Mouse (Mus musculus): Measurements from ENCODE around the gene Ddx25. TPM values are rescaled to one million over a fixed set of nuclear protein-coding genes. Genes with fewer than 3 reads are reported as not detected.

The Ddx25 gene
- polyA plus RNA-seq, 1 experiment from 2014 or later: 2.5 TPM

- ATAC-seq (replicated peaks; ENCODE audit: insufficient number of reproducible peaks, low FRiP score, low TSS enrichment): peak; percentile 22; the same call in 1 of the 2 replicates
- Histone ChIP-seq H3K36me3 (ENCODE audit: control insufficient read depth, insufficient read depth, low read length) (no peaks in the 10 kb centered on the region), H3K9me3 (replicated peaks; ENCODE audit: control insufficient read depth, low read length) (no peaks in the 10 kb centered on the region), H3K4me2 (no peak overlapping the region), H3K4me3 (ENCODE audit: low read depth, low read length) (no peak overlapping the region), H3K9ac (ENCODE audit: low read depth, low read length) (no peak overlapping the region), H3K4me1 (ENCODE audit: control insufficient read depth, insufficient read depth, low read length) (peaks cover 6% of the 10 kb centered on the region; the same call in 1 of the 2 replicates), H3K27ac (ENCODE audit: low read depth, low read length) (no peak overlapping the region), H3K27me3 (ENCODE audit: control insufficient read depth, insufficient read depth, low read length) (no peaks in the 10 kb centered on the region)
- WGBS (ENCODE audit: insufficient replicate concordance): 7% methylated on average over 2 of the region's 2 CpGs
Measured at GRCm38 (mm10) chr9:35535110-35535509, 23.2 kb downstream of the Ddx25 start.

DNA sequence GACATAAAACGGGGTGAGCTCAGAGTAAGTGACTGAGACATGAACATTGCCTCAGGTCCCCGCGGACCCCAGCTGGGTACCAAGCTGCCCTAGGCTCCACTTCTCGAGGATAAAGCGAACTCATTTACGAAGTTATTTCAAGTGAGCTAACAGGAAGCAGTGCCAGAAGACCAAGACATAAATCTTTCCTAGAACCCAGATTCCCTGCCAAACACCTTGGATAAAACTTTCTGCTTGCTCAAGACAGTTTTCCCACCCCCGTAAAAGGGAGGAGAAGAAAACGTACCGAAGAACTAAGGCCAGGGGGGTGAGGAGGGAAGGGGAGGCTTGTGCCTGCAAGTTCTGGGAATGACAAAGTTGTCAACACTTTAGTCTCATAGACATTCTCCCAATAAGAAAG lies 25.1 kb downstream of the Ddx25 start:
- Histone ChIP-seq H3K9ac (ENCODE audit: low read depth, low read length) (no peak overlapping the region), H3K9me3 (replicated peaks; ENCODE audit: control insufficient read depth, low read length) (no peaks in the 10 kb centered on the region), H3K27me3 (ENCODE audit: control insufficient read depth, insufficient read depth, low read length) (no peaks in the 10 kb centered on the region), H3K4me1 (ENCODE audit: control insufficient read depth, insufficient read depth, low read length) (peaks cover 8% of the 10 kb centered on the region; the same call in 1 of the 2 replicates), H3K4me2 (no peak overlapping the region), H3K4me3 (ENCODE audit: low read depth, low read length) (no peak overlapping the region), H3K27ac (ENCODE audit: low read depth, low read length) (no peak overlapping the region), H3K36me3 (ENCODE audit: control insufficient read depth, insufficient read depth, low read length) (no peaks in the 10 kb centered on the region)
- WGBS (ENCODE audit: insufficient replicate concordance): 64% methylated on average over 9 of the region's 9 CpGs
- no peak for ATAC-seq (replicated peaks; ENCODE audit: insufficient number of reproducible peaks, low FRiP score, low TSS enrichment)

GRCm38 (mm10) chr9:35529796-35530195 lies 28.5 kb downstream of the Ddx25 start:
- ATAC-seq (replicated peaks; ENCODE audit: insufficient number of reproducible peaks, low FRiP score, low TSS enrichment): no peak
- WGBS (ENCODE audit: insufficient replicate concordance): 20% methylated on average over 1 of the region's 1 CpGs
- Histone ChIP-seq H3K36me3 (ENCODE audit: control insufficient read depth, insufficient read depth, low read length) (no peaks in the 10 kb centered on the region), H3K4me2 (no peak overlapping the region), H3K4me3 (ENCODE audit: low read depth, low read length) (no peak overlapping the region), H3K27ac (ENCODE audit: low read depth, low read length) (no peak overlapping the region), H3K4me1 (ENCODE audit: control insufficient read depth, insufficient read depth, low read length) (peaks cover 3% of the 10 kb centered on the region; the same call in 1 of the 2 replicates), H3K9me3 (replicated peaks; ENCODE audit: control insufficient read depth, low read length) (no peaks in the 10 kb centered on the region), H3K27me3 (ENCODE audit: control insufficient read depth, insufficient read depth, low read length) (no peaks in the 10 kb centered on the region), H3K9ac (ENCODE audit: low read depth, low read length) (no peak overlapping the region)

GRCm38 (mm10) chr9:35529141-35529540 lies 29.2 kb downstream of the Ddx25 start:
- no peaks in the 10 kb centered on the region for H3K9me3 ChIP-seq (replicated peaks; ENCODE audit: control insufficient read depth, low read length)
- peaks cover 3% of the 10 kb centered on the region; the same call in 1 of the 2 replicates for H3K4me1 ChIP-seq (ENCODE audit: control insufficient read depth, insufficient read depth, low read length)
- 51% methylated on average over 3 of the region's 3 CpGs for WGBS (ENCODE audit: insufficient replicate concordance)
- H3K9ac ChIP-seq (ENCODE audit: low read depth, low read length): no peak overlapping the region
- H3K27me3 ChIP-seq (ENCODE audit: control insufficient read depth, insufficient read depth, low read length): no peaks in the 10 kb centered on the region
- no peak overlapping the region for H3K4me3 ChIP-seq (ENCODE audit: low read depth, low read length)
- no peak for ATAC-seq (replicated peaks; ENCODE audit: insufficient number of reproducible peaks, low FRiP score, low TSS enrichment)
- H3K27ac ChIP-seq (ENCODE audit: low read depth, low read length): no peak overlapping the region
- no peaks in the 10 kb centered on the region for H3K36me3 ChIP-seq (ENCODE audit: control insufficient read depth, insufficient read depth, low read length)
- no peak overlapping the region for H3K4me2 ChIP-seq

- 21% methylated on average over 7 of the region's 7 CpGs for WGBS (ENCODE audit: insufficient replicate concordance)
- Histone ChIP-seq H3K36me3 (ENCODE audit: control insufficient read depth, insufficient read depth, low read length) (no peaks in the 10 kb centered on the region), H3K4me1 (ENCODE audit: control insufficient read depth, insufficient read depth, low read length) (no peaks in the 10 kb centered on the region), H3K4me3 (ENCODE audit: low read depth, low read length) (no peak overlapping the region), H3K9ac (ENCODE audit: low read depth, low read length) (no peak overlapping the region), H3K27ac (ENCODE audit: low read depth, low read length) (no peak overlapping the region), H3K9me3 (replicated peaks; ENCODE audit: control insufficient read depth, low read length) (no peaks in the 10 kb centered on the region), H3K27me3 (ENCODE audit: control insufficient read depth, insufficient read depth, low read length) (no peaks in the 10 kb centered on the region), H3K4me2 (no peak overlapping the region)
- peak; percentile 72; the same call in 1 of the 2 replicates for ATAC-seq (replicated peaks; ENCODE audit: insufficient number of reproducible peaks, low FRiP score, low TSS enrichment)
Measured at GRCm38 (mm10) chr9:35523941-35524411, 34.4 kb downstream of the Ddx25 start.

- Histone ChIP-seq H3K4me1 (ENCODE audit: control insufficient read depth, insufficient read depth, low read length) (no peaks in the 10 kb centered on the region), H3K9ac (ENCODE audit: low read depth, low read length) (no peak overlapping the region), H3K4me2 (no peak overlapping the region), H3K4me3 (ENCODE audit: low read depth, low read length) (no peak overlapping the region), H3K9me3 (replicated peaks; ENCODE audit: control insufficient read depth, low read length) (no peaks in the 10 kb centered on the region), H3K27ac (ENCODE audit: low read depth, low read length) (no peak overlapping the region), H3K27me3 (ENCODE audit: control insufficient read depth, insufficient read depth, low read length) (no peaks in the 10 kb centered on the region), H3K36me3 (ENCODE audit: control insufficient read depth, insufficient read depth, low read length) (no peaks in the 10 kb centered on the region)
- 0 out of 2 replicates have a peak, but pooled peaks have one; percentile 18 for ATAC-seq (replicated peaks; ENCODE audit: insufficient number of reproducible peaks, low FRiP score, low TSS enrichment)
- 46% methylated on average over 5 of the region's 5 CpGs for WGBS (ENCODE audit: insufficient replicate concordance)
Measured at GRCm38 (mm10) chr9:35523541-35523940, 34.8 kb downstream of the Ddx25 start.

DNA sequence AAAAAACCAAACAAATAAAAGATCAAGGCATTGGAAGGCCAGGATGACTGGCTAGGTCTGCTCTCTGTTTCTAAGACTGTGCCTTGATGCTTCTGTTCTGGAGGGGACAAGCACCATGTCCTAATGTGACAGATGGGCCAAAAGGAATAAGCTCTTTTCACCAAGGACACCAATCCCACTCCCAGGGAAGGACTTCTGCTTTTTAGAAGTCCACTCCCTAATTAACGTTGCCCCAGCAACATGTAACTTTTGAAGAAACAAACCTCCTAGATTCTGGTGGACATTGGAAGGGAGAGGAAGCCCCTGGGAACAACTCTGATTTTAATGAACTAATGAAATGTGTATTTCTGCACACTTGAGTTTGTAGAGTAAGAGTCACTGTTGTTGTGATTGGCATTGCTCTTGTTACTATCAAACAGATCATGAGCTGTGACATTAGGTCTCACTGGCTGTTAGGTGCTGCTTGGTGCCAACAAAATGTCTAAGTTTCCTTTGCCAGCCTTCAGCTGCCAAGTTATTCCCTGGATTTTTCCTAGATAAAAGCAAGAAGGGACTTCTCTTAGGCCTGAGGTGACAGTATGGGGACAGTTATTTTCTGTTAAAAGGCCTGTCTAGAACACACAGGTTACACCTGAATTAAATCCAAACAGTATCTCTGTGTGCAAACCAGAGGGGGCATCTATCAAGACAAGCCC lies 35.4 kb downstream of the Ddx25 start:
- no peaks in the 10 kb centered on the region for H3K36me3 ChIP-seq (ENCODE audit: control insufficient read depth, insufficient read depth, low read length)
- H3K4me2 ChIP-seq: no peak overlapping the region
- no peak overlapping the region for H3K4me3 ChIP-seq (ENCODE audit: low read depth, low read length)
- no peaks in the 10 kb centered on the region for H3K9me3 ChIP-seq (replicated peaks; ENCODE audit: control insufficient read depth, low read length)
- H3K4me1 ChIP-seq (ENCODE audit: control insufficient read depth, insufficient read depth, low read length): no peaks in the 10 kb centered on the region
- no peak overlapping the region for H3K27ac ChIP-seq (ENCODE audit: low read depth, low read length)
- no peak for ATAC-seq (replicated peaks; ENCODE audit: insufficient number of reproducible peaks, low FRiP score, low TSS enrichment)
- H3K9ac ChIP-seq (ENCODE audit: low read depth, low read length): no peak overlapping the region
- 64% methylated on average over 1 of the region's 1 CpGs for WGBS (ENCODE audit: insufficient replicate concordance)
- H3K27me3 ChIP-seq (ENCODE audit: control insufficient read depth, insufficient read depth, low read length): no peaks in the 10 kb centered on the region

GRCm38 (mm10) chr9:35522241-35522640 lies 36.1 kb downstream of the Ddx25 start:
- H3K27ac ChIP-seq (ENCODE audit: low read depth, low read length): no peak overlapping the region
- 74% methylated on average over 2 of the region's 2 CpGs for WGBS (ENCODE audit: insufficient replicate concordance)

More at GRCm38 (mm10) chr9:35522241-35522640, 36.1 kb downstream of the Ddx25 start:
- no peaks in the 10 kb centered on the region for H3K4me1 ChIP-seq (ENCODE audit: control insufficient read depth, insufficient read depth, low read length)
- no peak overlapping the region for H3K9ac ChIP-seq (ENCODE audit: low read depth, low read length)
- no peak overlapping the region for H3K4me2 ChIP-seq
- H3K9me3 ChIP-seq (replicated peaks; ENCODE audit: control insufficient read depth, low read length): no peaks in the 10 kb centered on the region
- H3K36me3 ChIP-seq (ENCODE audit: control insufficient read depth, insufficient read depth, low read length): no peaks in the 10 kb centered on the region
- H3K27me3 ChIP-seq (ENCODE audit: control insufficient read depth, insufficient read depth, low read length): no peaks in the 10 kb centered on the region
- no peak overlapping the region for H3K4me3 ChIP-seq (ENCODE audit: low read depth, low read length)
- no peak for ATAC-seq (replicated peaks; ENCODE audit: insufficient number of reproducible peaks, low FRiP score, low TSS enrichment)
